Mouse (Mus musculus) kidney, embryonic 15.5 days (tissue): ENCODE data around the gene Cdk19. TPM values are rescaled to one million over a fixed set of nuclear protein-coding genes. Genes with fewer than 3 reads are reported as not detected.

Experiments used
- polyA plus RNA-seq: library from polyadenylated mRNA; unstranded; fragments of >200 nt; fragmentation: Nextera tagmentation; extraction: Ambion mirVana; gene quantifications from 2 replicates; pipeline ENCODE4 v1.2.1, GENCODE M21; 2015

The Cdk19 gene
- polyA plus RNA-seq, 1 experiment from 2014 or later = 8.5 TPM

Other genes with a start within 250 kb of the Cdk19 start
- gene Slc16a10, start 197.3 kb upstream of the Cdk19 start, polyA plus RNA-seq = 12.5 and 12.7 TPM in 2 replicates
- 67.1 and 73.9 TPM in 2 replicates for gene Rpf2, start 92.5 kb upstream of the Cdk19 start, polyA plus RNA-seq
- 106 and 109 TPM in 2 replicates for gene Gtf3c6, start 81.5 kb upstream of the Cdk19 start, polyA plus RNA-seq
- gene Amd1, start 37.4 kb upstream of the Cdk19 start, polyA plus RNA-seq = 64.6 and 65.5 TPM in 2 replicates
- not detected in 2 replicates for gene Slc22a16, start 230.8 kb downstream of the Cdk19 start, polyA plus RNA-seq